Mouse (Mus musculus) lung, embryonic 14.5 days (tissue): ENCODE results near the gene Lrrn2. TPM values are rescaled to one million over a fixed set of nuclear protein-coding genes. Genes with fewer than 3 reads are reported as not detected.

Experiments
- ATAC-seq: fragments of 200-750 bp; cut with Nextera tagmentation; 2 replicates; pipeline ENCODE4 v1.8.0; 2017; ENCODE audit warnings: mild to moderate bottlenecking, moderate TSS enrichment, moderate library complexity; ENCODE audit not compliant: insufficient read depth
- DNase-seq: peaks from one replicate; pipeline ENCODE4 v3.0.0-alpha.2; 2015
- H3K27ac ChIP-seq: fragments of 300-500 bp; sonication (generic); 2 replicates; pipeline ENCODE4 v1.5.1; 2014; ENCODE audit warnings: low read depth, mild to moderate bottlenecking, moderate library complexity
- H3K27me3 ChIP-seq: fragments of 300-500 bp; sonication (generic); 2 replicates; pipeline ENCODE4 v1.6.1; 2014; ENCODE audit warnings: low read length, control low read depth; ENCODE audit not compliant: insufficient read depth
- H3K36me3 ChIP-seq: fragments of 300-500 bp; sonication (generic); 2 replicates; pipeline ENCODE4 v1.6.1; 2014; ENCODE audit warnings: control low read depth; ENCODE audit not compliant: insufficient read depth
- H3K4me1 ChIP-seq: fragments of 300-500 bp; sonication (generic); 2 replicates; pipeline ENCODE4 v1.6.1; 2014; ENCODE audit warnings: antibody characterized with exemption, control low read depth; ENCODE audit not compliant: insufficient read depth
- H3K4me2 ChIP-seq: fragments of 300-500 bp; sonication (generic); 2 replicates; pipeline ENCODE4 v1.6.1; 2014; ENCODE audit warnings: mild to moderate bottlenecking
- H3K4me3 ChIP-seq: fragments of 300-500 bp; sonication (generic); 2 replicates; pipeline ENCODE4 v1.5.1; 2014; ENCODE audit warnings: low read depth, low read length
- H3K9ac ChIP-seq: fragments of 300-500 bp; sonication (generic); 2 replicates; pipeline ENCODE4 v1.6.1; 2014
- H3K9me3 ChIP-seq: fragments of 300-500 bp; sonication (generic); 2 replicates; pipeline ENCODE4 v1.6.1; 2016; ENCODE audit warnings: low read depth, low read length, control low read depth
- CTCF ChIP-seq: IDR thresholded peaks from 2 replicates; pipeline ENCODE4 v1.5.1; 2016; ENCODE audit warnings: antibody characterized with exemption, low read depth
- WGBS: fragments of 180-500 bp; shearing (Covaris S2); extraction: QIAGEN DNeasy Blood & Tissue Kit; methylation state at CpG from one replicate; pipeline ENCODE4 v1.1.7; 2014; 5-methylcytosine and 5-hydroxymethylcytosine counted together
- polyA plus RNA-seq: library from polyadenylated mRNA; unstranded; fragments of >200 nt; fragmentation: Nextera tagmentation; extraction: Ambion mirVana; gene quantifications from 2 replicates; pipeline ENCODE4 v1.2.1, GENCODE M21; 2014

The Lrrn2 gene
- 3.2 and 3.5 TPM in 2 replicates for polyA plus RNA-seq

DNA sequence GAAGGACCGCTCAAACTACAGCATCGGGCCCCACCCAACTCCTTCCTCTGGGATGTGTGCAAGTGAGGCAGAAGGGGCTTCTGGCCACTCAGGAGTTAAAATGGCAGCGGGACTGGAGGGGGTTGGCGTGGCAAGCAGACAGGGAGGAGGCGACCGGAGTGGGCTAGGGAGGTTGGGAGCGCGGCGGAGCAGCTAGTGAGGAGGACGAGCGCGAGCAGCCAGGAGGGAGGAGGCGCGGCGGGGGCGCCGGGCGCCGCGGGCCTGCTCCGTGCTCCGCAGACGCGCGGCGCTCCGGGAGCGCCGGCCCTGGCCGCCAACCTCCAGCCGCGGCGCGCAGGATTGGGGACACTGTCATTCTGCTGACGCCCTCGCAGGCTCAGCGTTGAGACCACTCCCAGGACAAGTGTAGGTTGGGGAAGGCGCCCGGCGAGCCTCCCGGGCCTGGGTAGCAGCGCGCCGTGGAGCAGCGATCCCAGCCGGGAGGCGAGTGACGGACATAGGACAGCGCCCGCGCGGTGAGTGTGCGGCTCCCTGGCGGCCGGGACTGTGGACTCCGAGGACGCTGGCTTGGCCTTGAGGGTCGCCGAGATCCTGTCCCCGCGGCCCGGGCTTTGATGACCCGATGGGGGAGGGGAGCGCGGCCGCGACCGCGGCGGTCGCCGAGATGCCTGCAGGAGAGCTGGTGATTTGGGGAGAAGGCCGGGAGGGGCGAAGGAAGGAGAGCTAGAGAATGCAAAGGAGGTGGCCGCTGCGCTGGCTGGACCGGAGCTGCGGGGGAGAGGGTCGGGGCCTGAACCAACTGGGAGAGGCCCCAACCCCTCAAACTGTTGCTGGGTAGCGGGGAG, at the start of gene Lrrn2:
Gene Lrrn2 (plus strand): TSS at position 113 of the 845 bp plus-strand sequence.
- H3K4me3 ChIP-seq: peak within 1 kb of the TSS; percentile 58
- peak within 1 kb of the TSS; percentile 10 for H3K9ac ChIP-seq
- H3K36me3 ChIP-seq: no peaks in the 10 kb centered on the region
- ATAC-seq: peak; percentile 81
- peaks cover 55% of the 10 kb centered on the region for H3K27me3 ChIP-seq
- H3K4me2 ChIP-seq: peak within 1 kb of the TSS; percentile 97
- TF ChIP-seq CTCF: no peak
- no peak within 1 kb of the TSS for H3K27ac ChIP-seq
- no peaks in the 10 kb centered on the region for H3K4me1 ChIP-seq
- WGBS: under 1% methylated on average over 60 of the region's 80 CpGs
- H3K9me3 ChIP-seq: no peaks in the 10 kb centered on the region
- peak; percentile 67 for DNase-seq

DNA sequence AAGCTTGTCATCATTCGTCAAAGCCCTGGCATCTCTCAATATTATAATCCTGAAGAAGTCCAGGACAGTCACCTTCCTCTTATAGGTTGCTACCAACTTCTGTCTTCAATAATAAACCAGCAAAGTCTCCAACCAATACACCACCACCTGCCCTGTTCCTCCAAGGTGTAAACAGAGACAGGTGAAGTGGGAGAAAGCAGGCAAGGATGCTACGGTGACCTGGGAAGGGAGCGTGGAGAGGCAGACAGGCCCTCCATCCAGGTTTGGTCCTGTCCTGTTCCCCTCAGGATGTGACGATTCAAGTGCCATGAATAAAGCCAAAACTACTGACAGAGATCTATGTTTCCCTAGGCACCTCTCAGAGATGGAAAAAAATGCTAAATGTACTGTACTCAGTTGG, 48.1 kb upstream of the Lrrn2 start:
- ATAC-seq (no peak), DNase-seq (no peak)
- H3K4me3 ChIP-seq: no peak overlapping the region
- H3K9me3 ChIP-seq: no peaks in the 10 kb centered on the region
- no peaks in the 10 kb centered on the region for H3K27me3 ChIP-seq
- no peak overlapping the region for H3K4me2 ChIP-seq
- no peaks in the 10 kb centered on the region for H3K36me3 ChIP-seq
- no peak overlapping the region for H3K9ac ChIP-seq
- no peak overlapping the region for H3K27ac ChIP-seq
- WGBS: 77% methylated on average over 4 of the region's 4 CpGs
- no peaks in the 10 kb centered on the region for H3K4me1 ChIP-seq
- TF ChIP-seq CTCF: no peak

DNA sequence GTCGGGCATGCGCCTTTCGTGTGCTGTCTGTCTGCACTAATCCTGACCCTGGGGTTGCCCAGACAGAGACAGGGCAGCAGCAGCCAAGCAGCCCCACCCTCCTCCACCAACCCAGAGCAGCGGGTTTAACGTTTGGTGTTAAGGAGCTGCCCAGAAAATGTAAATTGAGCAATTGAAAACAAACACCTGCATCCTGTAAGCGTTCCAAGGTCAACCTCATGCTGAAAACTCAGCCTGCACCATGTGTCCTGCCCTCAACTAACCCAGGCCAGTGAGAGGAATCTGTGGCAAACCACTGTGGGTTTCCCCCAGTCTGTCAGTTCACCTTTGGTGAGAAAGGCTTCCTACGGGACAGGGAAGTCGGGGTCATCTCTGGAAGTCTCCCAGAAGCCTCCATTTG, 46.0 kb upstream of the Lrrn2 start:
- no peak overlapping the region for H3K9ac ChIP-seq
- no peak overlapping the region for H3K27ac ChIP-seq
- no peak for ATAC-seq
- H3K36me3 ChIP-seq: no peaks in the 10 kb centered on the region
- no peak for DNase-seq
- H3K4me2 ChIP-seq: no peak overlapping the region
- no peaks in the 10 kb centered on the region for H3K9me3 ChIP-seq
- no peak overlapping the region for H3K4me3 ChIP-seq
- no peaks in the 10 kb centered on the region for H3K27me3 ChIP-seq
- no peak for TF ChIP-seq CTCF
- H3K4me1 ChIP-seq: no peaks in the 10 kb centered on the region
- WGBS: 38% methylated on average over 8 of the region's 8 CpGs

DNA sequence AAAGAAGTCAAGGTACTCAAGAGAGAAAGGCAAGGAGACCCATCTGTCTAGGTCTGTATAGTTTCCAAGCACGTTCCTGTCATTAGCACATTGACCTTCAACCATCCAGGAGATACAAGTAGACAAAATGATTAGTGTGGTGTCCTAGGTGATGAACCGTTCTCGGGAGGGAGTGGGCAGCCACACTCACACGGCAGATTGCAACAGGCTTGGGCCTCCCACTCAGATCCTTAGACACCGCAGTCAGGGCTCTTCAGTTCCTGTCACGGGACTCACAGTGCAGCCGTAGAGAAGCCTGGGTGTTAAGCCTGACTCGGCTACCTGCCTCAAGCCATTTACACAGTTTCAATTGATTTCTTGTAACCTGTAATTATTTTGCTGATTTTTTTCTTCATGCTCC, 43.2 kb upstream of the Lrrn2 start:
- DNase-seq: no peak
- WGBS: 54% methylated on average over 8 of the region's 8 CpGs
- Histone ChIP-seq H3K27ac (no peak overlapping the region), H3K9ac (no peak overlapping the region), H3K4me1 (peaks cover 3% of the 10 kb centered on the region; the same call in 1 of the 2 replicates), H3K9me3 (no peaks in the 10 kb centered on the region), H3K27me3 (no peaks in the 10 kb centered on the region), H3K4me3 (no peak overlapping the region), H3K4me2 (no peak overlapping the region), H3K36me3 (no peaks in the 10 kb centered on the region)
- TF ChIP-seq CTCF: no peak
- no peak for ATAC-seq

DNA sequence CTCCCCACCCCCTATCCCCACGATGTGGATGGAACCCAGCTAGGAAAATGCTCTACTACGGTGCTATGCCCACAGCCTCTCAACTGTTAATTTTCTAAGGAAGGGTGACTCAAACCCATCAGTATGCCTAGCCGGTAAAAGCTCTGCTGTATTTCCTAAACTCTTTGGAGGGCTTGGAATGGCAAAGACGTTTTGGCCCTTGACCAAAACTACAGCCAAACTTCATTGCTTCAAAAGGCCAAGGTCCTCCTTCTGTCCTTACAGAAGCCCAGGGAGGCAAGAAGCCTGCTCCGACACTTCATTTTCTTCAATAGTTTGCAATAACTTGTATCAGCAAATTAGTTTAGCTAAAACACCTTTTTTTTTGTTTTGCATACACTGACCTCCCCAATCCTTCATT, 42.4 kb upstream of the Lrrn2 start:
- no peak overlapping the region for H3K9ac ChIP-seq
- H3K9me3 ChIP-seq: no peaks in the 10 kb centered on the region
- no peak overlapping the region for H3K27ac ChIP-seq
- ATAC-seq (no peak), DNase-seq (no peak)
- H3K36me3 ChIP-seq: no peaks in the 10 kb centered on the region
- H3K27me3 ChIP-seq: no peaks in the 10 kb centered on the region
- 59% methylated on average over 5 of the region's 5 CpGs for WGBS
- H3K4me3 ChIP-seq: no peak overlapping the region
- TF ChIP-seq CTCF: no peak
- peaks cover 3% of the 10 kb centered on the region; the same call in 1 of the 2 replicates for H3K4me1 ChIP-seq
- H3K4me2 ChIP-seq: no peak overlapping the region

DNA sequence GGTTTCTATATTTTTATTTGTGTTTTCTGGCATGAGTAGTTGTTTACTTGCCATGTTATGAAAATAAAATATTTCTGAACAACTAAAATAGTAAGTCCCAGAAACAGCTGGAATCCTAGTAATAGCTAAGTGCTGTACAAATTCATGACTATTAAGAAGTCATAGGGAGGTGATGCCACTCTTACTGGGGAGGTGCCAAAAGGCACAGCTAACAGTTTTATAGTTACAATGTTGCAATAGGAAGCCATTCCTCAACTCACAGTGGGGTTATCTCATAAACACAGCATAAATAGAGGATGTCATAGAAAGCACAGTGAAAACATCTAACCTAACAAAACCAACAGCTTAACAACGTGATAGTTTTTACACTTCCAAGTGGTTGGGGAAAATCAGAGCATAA, 41.7 kb upstream of the Lrrn2 start:
- H3K4me2 ChIP-seq: no peak overlapping the region
- no peaks in the 10 kb centered on the region for H3K27me3 ChIP-seq
- ATAC-seq (no peak), DNase-seq (peak; percentile 33)
- no peak overlapping the region for H3K4me3 ChIP-seq
- H3K4me1 ChIP-seq: peaks cover 3% of the 10 kb centered on the region; the same call in 1 of the 2 replicates
- 73% methylated on average over 1 of the region's 1 CpGs for WGBS
- H3K36me3 ChIP-seq: no peaks in the 10 kb centered on the region
- TF ChIP-seq CTCF: no peak
- H3K9me3 ChIP-seq: no peaks in the 10 kb centered on the region
- no peak overlapping the region for H3K27ac ChIP-seq
- H3K9ac ChIP-seq: no peak overlapping the region

DNA sequence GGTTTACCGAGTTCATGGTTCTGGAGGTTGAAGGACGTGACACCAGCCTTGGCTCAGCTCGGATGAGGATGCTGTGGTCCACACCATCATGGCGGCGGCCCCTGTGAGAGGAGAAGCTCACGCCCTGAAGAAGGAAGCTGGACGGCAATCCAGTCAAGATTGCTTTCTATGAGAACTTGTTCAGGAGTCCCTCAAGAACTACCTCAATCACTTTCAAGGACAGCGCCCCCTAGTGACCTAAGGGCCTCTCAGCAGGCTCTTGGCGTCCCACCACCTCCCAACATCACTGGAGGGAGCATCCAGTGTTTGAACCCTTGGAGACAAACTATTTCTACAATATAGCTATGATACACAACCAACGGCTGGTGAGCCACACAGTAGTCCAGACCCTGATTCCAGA, 36.5 kb upstream of the Lrrn2 start:
- Histone ChIP-seq H3K9ac (no peak overlapping the region), H3K9me3 (0 out of 2 replicates have a peak, but pooled peaks cover 4% of the 10 kb centered on the region), H3K4me1 (peaks cover 9% of the 10 kb centered on the region; the same call in 1 of the 2 replicates), H3K4me3 (no peak overlapping the region), H3K27ac (no peak overlapping the region), H3K27me3 (no peaks in the 10 kb centered on the region), H3K4me2 (no peak overlapping the region), H3K36me3 (no peaks in the 10 kb centered on the region)
- peak; percentile 49 for TF ChIP-seq CTCF
- no peak for ATAC-seq
- DNase-seq: peak; percentile 40
- 78% methylated on average over 10 of the region's 10 CpGs for WGBS
